Mouse (Mus musculus) sigmoid colon, adult 10 weeks (tissue): Measurements from ENCODE around the gene A130010J15Rik. TPM values are rescaled to one million over a fixed set of nuclear protein-coding genes. Genes with fewer than 3 reads are reported as not detected.

Source experiments
- polyA plus RNA-seq: library from polyadenylated mRNA; stranded (reverse); fragments of 350-450 nt; fragmentation: Illumina TruSeq; extraction: RNeasy Lipid Tissue Mini Kit (QIAGEN cat#74804); gene quantifications from one replicate; pipeline ENCODE4 v1.2.3, GENCODE M21; 2014; ENCODE audit warnings: low read depth, low replicate concordance

The A130010J15Rik gene
- 24.4 TPM for polyA plus RNA-seq

GRCm38 (mm10) chr1:193167746-193168145, at the start of gene A130010J15Rik:
Gene A130010J15Rik (plus strand): TSS chr1:193168046.

DNA sequence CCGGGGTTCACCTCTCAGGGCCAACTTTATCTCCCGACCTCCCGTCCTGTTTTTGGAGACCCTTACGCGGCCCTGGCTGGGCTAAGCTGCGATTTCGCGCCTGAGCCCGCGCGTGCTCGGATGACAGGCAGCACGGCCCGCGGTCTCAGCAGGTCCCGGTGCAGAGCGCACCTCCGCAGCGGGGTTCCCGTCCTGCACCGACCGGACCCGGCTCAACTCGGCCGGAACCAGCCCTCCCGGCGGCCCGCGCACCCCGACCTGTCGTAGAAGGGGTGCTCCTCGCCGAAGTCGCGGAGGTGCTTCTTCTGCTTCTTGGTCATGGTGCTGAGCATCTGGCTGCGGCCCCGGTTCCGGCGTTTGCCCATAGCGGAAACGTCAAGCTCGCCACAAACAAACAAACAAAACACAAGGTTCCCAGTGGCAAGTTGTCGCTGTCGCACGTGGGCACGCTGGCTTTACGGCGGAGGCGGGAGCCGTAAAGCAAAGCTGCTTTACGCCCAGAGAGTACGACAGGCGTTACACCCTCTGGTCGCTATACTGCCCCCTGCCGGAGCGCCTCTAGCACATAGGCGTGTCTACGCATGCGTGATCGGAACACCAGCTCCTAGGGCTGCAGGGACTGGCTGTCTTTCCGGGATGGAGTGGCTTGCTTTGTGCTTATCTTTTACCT, 37.9 kb upstream of the A130010J15Rik start, which contains the start of gene Diexf:
TSS of gene Diexf (minus strand) at position 487 of the 670 bp plus-strand sequence.

DNA sequence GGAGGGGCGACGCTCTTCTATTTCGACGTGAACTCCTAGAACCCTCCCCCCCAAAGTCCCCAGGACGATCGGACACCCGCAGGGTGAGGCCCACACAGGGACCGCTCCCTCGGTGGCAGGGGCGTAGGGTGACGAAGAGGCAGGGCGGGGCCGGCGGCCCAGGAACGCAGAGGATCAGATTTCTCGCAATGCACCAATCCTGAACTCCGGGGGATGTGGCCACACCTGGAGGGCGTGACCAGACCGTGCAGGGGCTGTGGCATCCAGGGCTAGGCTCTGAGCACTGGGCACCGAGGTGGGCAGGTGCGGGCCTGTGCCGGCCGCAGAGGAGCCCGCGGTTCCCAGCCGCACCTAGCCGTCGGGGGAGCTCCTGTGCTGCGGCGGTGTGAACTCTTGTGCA, 15.0 kb upstream of the A130010J15Rik start, which contains the start of gene Irf6:
TSS of gene Irf6 (plus strand) at position 240 of the 400 bp plus-strand sequence.

DNA sequence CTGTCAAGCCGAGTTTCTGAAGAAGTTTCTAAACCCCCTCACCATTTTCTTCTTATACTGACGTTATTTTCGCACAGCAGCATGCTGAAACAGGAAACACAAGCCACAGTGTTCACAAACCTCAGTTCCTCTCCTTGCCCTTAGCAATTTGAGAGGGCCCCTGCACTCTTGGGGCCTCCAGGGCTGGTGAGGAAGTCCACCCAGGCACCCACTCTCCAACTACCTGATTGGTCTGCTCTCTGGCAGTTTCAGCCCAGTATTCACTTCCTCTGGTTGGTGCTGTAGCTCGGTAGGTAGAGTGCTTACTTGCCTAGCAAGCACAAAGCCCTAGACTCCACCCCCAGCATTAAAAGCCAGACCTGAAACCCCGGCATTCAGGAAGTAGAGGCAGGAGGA, 33.5 kb downstream of the A130010J15Rik start, which contains the start of gene Traf3ip3:
TSS of gene Traf3ip3 (minus strand) at position 321 of the 396 bp plus-strand sequence.

GRCm38 (mm10) chr1:193207503-193207902, 39.7 kb downstream of the A130010J15Rik start, which contains the start of gene Lamb3:
Gene Lamb3 (plus strand): TSS chr1:193207699.

Other genes with a start within 250 kb of the A130010J15Rik start
- 2.0 TPM for gene Syt14, start 132.3 kb upstream of the A130010J15Rik start, polyA plus RNA-seq
- 16.4 TPM for gene Diexf, start 37.8 kb upstream of the A130010J15Rik start, polyA plus RNA-seq
- gene Irf6, start 14.9 kb upstream of the A130010J15Rik start, polyA plus RNA-seq = 221 TPM
- gene Traf3ip3, start 33.7 kb downstream of the A130010J15Rik start, polyA plus RNA-seq = 3.2 TPM
- 11.9 TPM for gene Lamb3, start 39.7 kb downstream of the A130010J15Rik start, polyA plus RNA-seq
- gene Hsd11b1, start 96.0 kb downstream of the A130010J15Rik start, polyA plus RNA-seq = 12.0 TPM
- gene G0s2, start 105.2 kb downstream of the A130010J15Rik start, polyA plus RNA-seq = not detected
- not detected for gene Camk1g, start 202.3 kb downstream of the A130010J15Rik start, polyA plus RNA-seq